Mouse (Mus musculus) induced T-regulatory cell, adult 2 months (primary cell): ENCODE measurements around the gene Il4i1.
"Not testable (repeated sequence)": the region's sequence is repeated elsewhere in the genome, so short reads cannot be mapped to it uniquely, and the experiment has no call there.

Experiments
- DNase-seq: peaks from one replicate; pipeline ENCODE4 v3.0.0-alpha.2; 2012; ENCODE audit warnings: low read depth

The Il4i1 gene

GRCm38 (mm10) chr7:44864595-44865542 lies 48.7 kb downstream of the Il4i1 start:
- no peak for DNase-seq

GRCm38 (mm10) chr7:44866276-44867009 lies 50.3 kb downstream of the Il4i1 start:
- DNase-seq: no peak

- no peak for DNase-seq
These were observed 51.0 kb downstream of the Il4i1 start for GRCm38 (mm10) chr7:44867010-44867702.

- no peak for DNase-seq
These were observed 51.6 kb downstream of the Il4i1 start for GRCm38 (mm10) chr7:44867802-44868201.

- DNase-seq: no peak
These were observed 52.3 kb downstream of the Il4i1 start for GRCm38 (mm10) chr7:44868465-44868864.

GRCm38 (mm10) chr7:44868919-44869696 lies 52.9 kb downstream of the Il4i1 start:
- DNase-seq: peak; percentile 58

- peak; percentile 79 for DNase-seq
These were observed 53.7 kb downstream of the Il4i1 start, which contains the start of gene Ptov1 for GRCm38 (mm10) chr7:44869697-44870528. Gene Ptov1, minus strand, starts transcription at chr7:44869788.

- DNase-seq: no peak
These were observed 54.4 kb downstream of the Il4i1 start for GRCm38 (mm10) chr7:44870614-44871013.

- no peak for DNase-seq
These were observed 55.0 kb downstream of the Il4i1 start for GRCm38 (mm10) chr7:44871181-44871580.

GRCm38 (mm10) chr7:44871774-44872173 lies 55.6 kb downstream of the Il4i1 start:
- not testable (repeated sequence) for DNase-seq

GRCm38 (mm10) chr7:44877833-44878232 lies 61.6 kb downstream of the Il4i1 start:
- DNase-seq: no peak

- no peak for DNase-seq
These were observed 66.8 kb downstream of the Il4i1 start for GRCm38 (mm10) chr7:44883036-44883435.

- DNase-seq: no peak
These were observed 68.5 kb downstream of the Il4i1 start for GRCm38 (mm10) chr7:44884637-44885036.

GRCm38 (mm10) chr7:44886964-44887363 lies 70.8 kb downstream of the Il4i1 start:
- DNase-seq: no peak

GRCm38 (mm10) chr7:44888256-44889105 lies 72.3 kb downstream of the Il4i1 start:
- no peak for DNase-seq

- no peak for DNase-seq
These were observed 74.0 kb downstream of the Il4i1 start for GRCm38 (mm10) chr7:44890180-44890579.
